Mouse (Mus musculus): ENCODE measurements around the gene S1pr3.

DNA sequence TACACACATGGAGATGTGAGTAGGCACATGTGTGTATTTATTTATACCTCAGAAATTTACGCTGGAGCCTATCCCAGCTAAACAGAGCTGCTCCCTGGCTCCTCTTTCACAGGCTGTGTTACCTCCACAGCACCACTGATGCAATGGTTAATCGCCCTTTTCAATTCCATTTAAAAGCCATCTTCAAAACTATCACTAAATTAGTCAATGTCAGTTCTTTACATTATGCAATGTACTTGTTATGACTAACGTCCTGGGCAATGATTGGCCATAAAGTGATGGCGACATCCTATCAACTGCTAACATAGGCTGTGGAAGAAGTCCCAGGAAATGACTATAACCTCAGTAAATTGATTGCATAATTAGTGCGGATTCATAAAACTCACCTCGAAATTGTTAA lies 26.9 kb upstream of the S1pr3 start:
- TF ChIP-seq MAFK (IDR thresholded peaks at IDR 0.05; ENCODE audit: insufficient read depth, low read depth, low read length) (no peak), ZNF384 (IDR thresholded peaks at IDR 0.05; ENCODE audit: low read depth, low read length) (no peak)

Data from ES-E14 (cell line).